Mouse (Mus musculus) cerebellum, adult 2 months (tissue): Measurements from ENCODE around the gene Srp72. TPM values are rescaled to one million over a fixed set of nuclear protein-coding genes. Genes with fewer than 3 reads are reported as not detected.

Experiments used
- DNase-seq, 2 experiments: peaks; one replicate each; pipeline ENCODE4 v3.0.0; 2021
- H3K27ac ChIP-seq: fragments of 200-500 bp; 2 replicates; pipeline ENCODE4 v1.5.1; 2012; ENCODE audit warnings: low read length, control low read depth, inconsistent platforms; ENCODE audit not compliant: insufficient read depth
- H3K27me3 ChIP-seq: fragments of 200-500 bp; 2 replicates; pipeline ENCODE4 v1.6.1; 2012; ENCODE audit warnings: inconsistent platforms, mild to moderate bottlenecking, low read length, moderate library complexity; ENCODE audit not compliant: control insufficient read depth, insufficient read depth
- H3K4me1 ChIP-seq: fragments of 200-500 bp; 2 replicates; pipeline ENCODE4 v1.6.1; 2011; ENCODE audit warnings: low read length; ENCODE audit not compliant: control insufficient read depth, insufficient read depth
- H3K4me3 ChIP-seq: fragments of 200-500 bp; replicated peaks from 2 replicates; pipeline ENCODE3; 2011; ENCODE audit warnings: mild to moderate bottlenecking, low read depth, low read length, control low read depth; ENCODE audit not compliant: insufficient read depth
- CTCF ChIP-seq: fragments of 200-500 bp; IDR thresholded peaks from 2 replicates; pipeline ENCODE4 v1.5.1; 2011; ENCODE audit warnings: low read depth, mild to moderate bottlenecking, control low read depth, low read length, moderate library complexity, borderline replicate concordance; ENCODE audit not compliant: insufficient read depth
- POLR2A ChIP-seq: fragments of 200-500 bp; IDR thresholded peaks from 2 replicates; pipeline ENCODE4 v1.6.1; 2011; ENCODE audit warnings: low read length, control low read depth, borderline replicate concordance; ENCODE audit not compliant: insufficient read depth
- WGBS: fragments of 180-500 bp; shearing (Covaris S2); methylation state at CpG from one replicate; pipeline ENCODE4 v1.1.7; 2018; 5-methylcytosine and 5-hydroxymethylcytosine counted together
- polyA plus RNA-seq: library from polyadenylated mRNA; depleted of rRNA; stranded (reverse); fragments of >200 nt; gene quantifications from 2 replicates; pipeline ENCODE4 v1.2.3, GENCODE M21; 2012

Gene Srp72
- polyA plus RNA-seq, 1 experiment: 62.0 TPM

DNA sequence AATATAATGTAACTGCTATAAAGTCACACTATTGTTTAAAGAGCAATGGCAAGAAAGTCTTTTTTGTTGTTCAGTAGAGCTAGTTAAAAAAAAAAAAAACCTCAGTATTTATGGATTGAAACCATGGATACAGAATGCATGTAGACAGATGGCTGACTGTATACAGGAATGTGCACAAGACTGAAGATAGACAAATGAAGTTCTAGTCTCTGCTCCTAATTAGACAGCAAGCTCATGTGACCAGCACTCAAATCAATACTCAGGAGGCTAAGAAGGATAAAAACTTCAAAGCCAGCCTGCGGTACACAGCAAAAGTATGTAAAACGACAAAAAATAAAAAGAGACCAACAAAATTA lies 28.8 kb upstream of the Srp72 start:
- no peak overlapping the region for H3K4me3 ChIP-seq
- H3K27me3 ChIP-seq: no peaks in the 10 kb centered on the region
- no peak for DNase-seq
- no peak for TF ChIP-seq CTCF
- no peak for TF ChIP-seq POLR2A
- no peak overlapping the region for H3K27ac ChIP-seq
- 79% methylated on average over 2 of the region's 2 CpGs for WGBS
- H3K4me1 ChIP-seq: no peaks in the 10 kb centered on the region

DNA sequence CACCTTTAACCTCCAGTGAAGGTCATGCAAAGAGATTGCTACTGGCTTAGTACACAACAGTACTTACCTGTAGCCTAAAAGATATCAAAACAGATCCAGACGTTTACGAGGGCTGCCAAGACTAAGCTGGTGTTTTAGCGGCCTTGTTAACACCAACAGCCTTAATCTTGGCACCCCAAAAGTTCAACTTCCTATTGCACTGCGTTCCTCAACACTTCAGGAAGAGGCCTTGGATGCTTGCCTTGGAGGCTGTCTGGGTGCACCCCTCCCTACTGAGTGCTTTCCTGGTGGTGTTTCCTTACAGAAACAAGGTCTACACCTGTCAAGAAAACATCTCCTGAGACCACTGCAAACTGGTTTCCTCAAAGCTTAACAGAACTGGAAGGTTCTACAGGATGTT lies 27.3 kb upstream of the Srp72 start:
- Histone ChIP-seq H3K27me3 (no peaks in the 10 kb centered on the region), H3K4me1 (no peaks in the 10 kb centered on the region), H3K27ac (no peak overlapping the region), H3K4me3 (no peak overlapping the region)
- 78% methylated on average over 4 of the region's 4 CpGs for WGBS
- no peak for DNase-seq
- TF ChIP-seq POLR2A (no peak), CTCF (no peak)

DNA sequence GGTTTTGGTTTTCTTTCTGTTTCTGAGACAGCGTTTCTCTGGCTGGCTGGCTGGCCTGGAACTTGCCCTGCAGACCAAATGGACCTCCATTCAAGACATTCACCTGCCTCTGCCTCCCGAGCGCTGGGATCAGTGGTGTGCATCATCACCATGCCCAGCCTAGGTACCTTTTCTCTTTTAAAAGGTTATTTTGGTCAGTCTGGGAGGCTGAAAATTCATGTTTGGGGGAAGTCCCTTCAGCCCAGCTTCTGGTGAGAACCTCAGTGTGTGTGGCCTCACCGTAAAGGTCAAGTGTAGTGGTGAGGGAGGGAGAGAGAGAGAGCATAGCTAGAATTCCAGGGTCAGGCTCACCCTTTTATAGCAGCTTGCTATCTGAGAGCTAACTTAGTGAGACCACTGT lies 26.7 kb upstream of the Srp72 start:
- Histone ChIP-seq H3K27me3 (no peaks in the 10 kb centered on the region), H3K4me3 (no peak overlapping the region), H3K4me1 (no peaks in the 10 kb centered on the region), H3K27ac (no peak overlapping the region)
- no peak for TF ChIP-seq POLR2A
- no peak for DNase-seq
- WGBS: 97% methylated on average over 4 of the region's 4 CpGs

DNA sequence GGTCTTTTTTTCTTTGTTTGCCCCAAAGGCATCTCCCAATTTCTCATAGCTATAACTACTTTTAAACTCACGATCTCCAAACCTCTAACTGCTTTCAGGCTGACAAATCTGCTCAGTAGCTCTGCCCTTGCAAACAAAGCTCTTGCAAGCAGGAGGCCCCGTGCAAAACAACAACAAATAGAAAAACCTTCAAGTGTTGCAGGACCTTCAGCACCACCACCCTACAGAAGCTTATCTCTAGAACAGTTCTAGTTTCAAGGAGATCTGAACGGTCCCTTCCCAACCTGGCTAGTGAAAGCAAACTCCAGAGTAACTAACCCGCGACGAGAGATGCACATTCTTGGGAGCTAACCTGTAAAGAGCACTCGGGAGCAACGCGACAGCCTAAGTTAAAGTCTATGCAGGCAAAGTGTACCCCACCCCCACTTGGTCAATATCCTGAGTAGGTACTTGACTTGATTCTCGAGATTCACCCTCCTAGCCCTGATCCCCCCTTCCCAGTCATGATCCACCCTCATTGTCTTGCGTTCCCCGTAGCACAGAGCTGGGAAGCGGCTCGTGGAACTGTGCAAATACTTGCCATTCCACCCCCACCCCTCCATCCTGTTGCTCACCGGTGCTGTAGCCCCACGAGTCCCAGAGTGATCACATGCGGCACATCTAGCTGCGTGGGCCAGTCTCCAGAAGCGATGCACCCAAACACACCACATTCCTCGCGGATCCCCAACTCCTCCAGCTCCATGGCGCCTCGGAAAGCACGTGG lies 24.0 kb upstream of the Srp72 start:
- DNase-seq: peak in 1 of 2 experiments; percentile 16
- under 1% methylated on average over 24 of the region's 24 CpGs for WGBS

DNA sequence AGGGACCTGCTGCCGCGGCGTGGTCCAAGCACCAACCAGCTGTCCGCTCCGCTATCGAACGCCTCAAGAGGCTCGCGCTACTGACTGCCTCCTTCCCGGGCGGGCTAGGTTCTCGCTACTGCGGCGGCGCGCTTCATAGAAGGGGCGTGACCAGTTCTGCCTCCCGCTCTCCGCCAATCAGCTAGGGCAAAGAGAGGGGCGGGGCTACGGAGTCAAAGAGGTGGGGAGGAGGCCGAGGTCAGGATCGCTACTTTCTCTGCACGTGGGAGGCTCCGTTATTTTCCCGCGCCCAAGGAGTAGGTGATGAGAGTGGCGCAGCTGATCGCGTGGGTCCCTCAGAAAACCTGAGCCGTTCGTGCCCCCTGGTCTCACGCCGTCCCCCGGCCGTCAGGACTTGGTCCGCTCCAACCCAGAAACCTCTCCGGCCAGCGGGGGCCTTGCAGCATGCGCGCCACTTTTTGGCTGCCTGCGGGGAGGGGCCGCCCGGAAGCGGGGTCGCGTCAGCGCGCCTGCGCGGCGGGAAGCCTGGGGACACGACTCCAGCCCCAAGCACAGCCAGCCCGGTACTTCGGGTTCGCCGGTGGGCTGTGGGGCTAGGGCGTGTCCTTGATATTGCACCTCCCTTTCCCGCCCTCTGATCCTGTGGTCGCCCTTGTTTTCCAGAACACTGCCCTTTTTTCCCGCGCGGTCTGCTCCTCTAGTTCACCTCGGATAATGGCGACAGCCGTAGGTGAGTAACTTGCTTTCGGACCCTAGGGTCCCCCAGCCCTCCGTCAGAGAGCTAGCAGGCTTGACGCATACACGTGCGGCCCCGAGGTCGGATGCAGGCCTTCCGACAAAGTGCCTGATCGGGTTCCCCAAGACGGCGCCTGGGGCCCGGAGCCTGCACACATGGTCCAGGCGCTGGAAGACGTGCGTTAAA lies 23.1 kb upstream of the Srp72 start, which contains the start of the genes Paics and Ppat:
TSS of gene Paics (plus strand) at position 202 of the 922 bp plus-strand sequence.
TSS of gene Ppat (minus strand) at position 473 of the 922 bp plus-strand sequence.
- H3K27ac ChIP-seq: peak within 1 kb of the TSS; percentile 49; the same call in 1 of the 2 replicates
- DNase-seq: peak; percentile 97
- TF ChIP-seq POLR2A (peak; percentile 94), CTCF (no peak)
- no peaks in the 10 kb centered on the region for H3K27me3 ChIP-seq
- H3K4me3 ChIP-seq: peak within 1 kb of the TSS; percentile 77
- under 1% methylated on average over 81 of the region's 81 CpGs for WGBS
- H3K4me1 ChIP-seq: no peaks in the 10 kb centered on the region

More for the DNA sequence above, 24.0 kb upstream of the Srp72 start:
- Histone ChIP-seq H3K4me1 (no peaks in the 10 kb centered on the region), H3K27ac (no peak overlapping the region), H3K4me3 (peak overlapping the region; percentile 77), H3K27me3 (no peaks in the 10 kb centered on the region)
- TF ChIP-seq POLR2A: no peak
- no peak for TF ChIP-seq CTCF

DNA sequence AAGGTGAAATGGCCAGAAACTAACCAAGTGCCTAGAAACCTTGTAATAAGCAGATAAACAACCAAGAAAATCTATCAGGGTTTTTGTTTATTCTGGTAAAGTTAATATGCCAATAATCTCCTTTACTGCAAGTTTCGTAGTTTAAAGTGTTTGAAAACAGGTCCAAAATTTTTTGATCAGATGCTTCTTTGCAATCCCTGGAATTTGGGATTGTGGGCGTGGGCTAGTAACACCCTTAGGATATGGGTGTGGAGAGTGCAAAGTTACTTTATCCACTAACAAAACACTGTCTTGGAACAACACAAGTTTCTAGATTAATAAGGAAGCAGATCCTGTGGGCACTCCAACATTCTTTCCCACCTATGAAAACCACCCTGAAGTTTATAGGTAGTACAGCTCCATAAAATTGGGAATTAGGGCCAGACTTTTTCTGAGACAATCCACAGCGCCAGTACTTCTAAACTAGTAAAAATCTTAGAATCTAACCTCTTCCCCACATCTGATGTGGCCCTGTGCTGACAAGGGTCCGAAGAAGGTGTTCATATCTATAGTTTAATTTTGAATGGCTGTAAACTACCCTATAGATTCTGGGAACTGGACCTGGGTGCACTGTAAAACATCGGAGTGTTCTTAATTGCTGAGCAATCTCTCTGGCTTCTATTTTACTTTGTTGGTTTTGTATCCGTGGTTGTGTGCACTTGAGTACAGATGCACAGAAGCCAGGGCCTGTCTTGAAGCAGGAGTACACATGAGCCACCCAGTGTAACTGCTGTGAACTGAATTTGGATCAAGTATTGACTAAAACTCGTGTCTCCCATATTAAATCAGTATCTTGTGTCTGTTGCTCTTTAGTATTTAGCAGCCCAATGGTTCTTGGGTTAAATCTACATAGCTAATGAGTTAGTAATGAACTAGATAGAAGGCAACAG lies 22.1 kb upstream of the Srp72 start:
- Histone ChIP-seq H3K27me3 (no peaks in the 10 kb centered on the region), H3K4me3 (peak overlapping the region; percentile 77), H3K27ac (no peak overlapping the region), H3K4me1 (no peaks in the 10 kb centered on the region)
- TF ChIP-seq POLR2A (no peak), CTCF (no peak)
- no peak for DNase-seq
- 13% methylated on average over 7 of the region's 7 CpGs for WGBS

DNA sequence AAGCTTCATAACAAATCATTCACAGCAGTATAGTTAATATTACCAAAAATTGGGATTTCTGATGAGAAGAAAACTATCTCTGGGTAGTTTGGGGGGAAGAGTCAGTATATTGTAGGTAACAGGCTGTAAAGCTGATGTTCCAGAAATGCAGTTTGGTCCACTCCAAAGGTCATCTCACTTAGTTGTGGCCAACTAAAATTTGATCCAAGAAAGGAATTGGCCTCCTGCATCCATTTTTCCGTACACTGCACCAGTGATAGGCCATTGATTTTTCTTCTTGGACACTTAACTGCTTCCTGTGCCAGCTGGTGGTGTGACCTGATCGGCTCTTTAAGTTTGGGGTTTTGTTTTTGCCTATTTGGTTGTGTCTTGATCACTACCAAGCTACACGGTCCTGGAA lies 20.7 kb upstream of the Srp72 start:
- DNase-seq: no peak
- no peak overlapping the region for H3K27ac ChIP-seq
- H3K27me3 ChIP-seq: no peaks in the 10 kb centered on the region
- no peak for TF ChIP-seq CTCF
- no peak for TF ChIP-seq POLR2A
- H3K4me1 ChIP-seq: no peaks in the 10 kb centered on the region
- no peak overlapping the region for H3K4me3 ChIP-seq
- WGBS: 56% methylated on average over 3 of the region's 3 CpGs

DNA sequence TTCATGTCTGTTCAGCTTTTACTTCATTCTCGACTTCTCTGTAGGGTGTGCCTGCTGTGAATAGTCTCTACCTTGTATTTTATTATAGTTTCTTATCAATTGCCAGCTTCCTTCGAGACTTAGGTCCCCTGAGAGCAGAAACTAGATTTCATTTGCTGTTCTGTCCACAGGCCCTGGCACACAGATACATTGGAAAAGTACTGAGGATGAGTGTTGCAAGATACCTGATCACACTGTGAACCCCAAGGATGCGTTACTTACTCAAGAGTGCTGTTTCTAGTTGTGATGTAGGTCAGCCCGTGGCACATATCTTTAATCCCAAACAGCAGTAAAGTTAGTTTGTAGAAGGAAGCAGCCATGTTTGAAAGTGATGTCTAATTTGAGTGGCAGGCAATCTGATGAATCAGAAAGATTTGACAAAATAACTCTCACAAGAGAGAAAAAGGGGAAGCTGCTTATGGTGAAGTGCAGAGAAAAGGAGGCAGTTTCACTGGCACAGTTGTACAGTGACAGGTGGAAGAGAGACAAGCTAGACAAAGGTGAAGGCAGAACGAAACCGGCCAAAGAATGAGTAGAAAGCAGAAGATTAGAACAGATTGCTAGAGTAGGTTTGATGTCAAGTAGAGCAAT lies 20.1 kb upstream of the Srp72 start:
- Histone ChIP-seq H3K27ac (no peak overlapping the region), H3K4me1 (no peaks in the 10 kb centered on the region), H3K4me3 (no peak overlapping the region), H3K27me3 (no peaks in the 10 kb centered on the region)
- DNase-seq: no peak
- no peak for TF ChIP-seq POLR2A
- TF ChIP-seq CTCF: no peak
- WGBS: 48% methylated on average over 6 of the region's 6 CpGs
